Mouse (Mus musculus): ENCODE data around the gene Olfr462.

DNA sequence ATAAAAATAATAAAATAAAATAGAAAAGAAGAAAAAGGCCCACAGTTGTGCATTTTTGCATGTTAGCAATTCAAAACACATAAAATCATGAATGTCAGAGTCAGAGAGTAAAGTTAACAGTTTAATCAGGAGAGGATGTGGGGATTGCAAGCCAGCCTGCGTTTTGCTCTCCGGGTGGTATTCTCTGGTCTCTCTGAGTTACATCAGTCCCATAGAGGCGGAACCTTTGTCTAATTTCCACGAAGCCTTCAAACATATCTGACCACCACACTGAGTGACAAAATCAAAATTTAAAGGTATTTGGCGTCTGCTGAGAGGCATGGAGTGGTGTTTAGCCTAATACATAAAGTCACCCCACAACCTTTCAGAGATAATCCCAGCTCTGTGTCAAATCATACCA lies 7.2 kb downstream of the Olfr462 start:
- TF ChIP-seq CTCF (IDR thresholded peaks at IDR 0.05; ENCODE audit: extremely low read depth, insufficient read length, insufficient replicate concordance, low read depth, low read length): no peak
- no peak for TF ChIP-seq POLR2A (IDR thresholded peaks at IDR 0.05; ENCODE audit: low read depth, low read length)

All from small intestine, adult 2 months (tissue).